Mouse (Mus musculus) embryo, embryonic 10 days (tissue): ENCODE data around the gene Adamts7.

Experiments used
- DNase-seq: peaks from one replicate; pipeline ENCODE4 v3.0.0-alpha.2; 2015; ENCODE audit warnings: low spot score

Adamts7 gene

GRCm38 (mm10) chr9:90162243-90162925 lies 485 bp upstream of the Adamts7 start:
- DNase-seq: peak; percentile 68

- no peak for DNase-seq
These were observed 853 bp downstream of the Adamts7 start for GRCm38 (mm10) chr9:90163749-90164095.

- peak; percentile 10 for DNase-seq
These were observed 2.0 kb downstream of the Adamts7 start for GRCm38 (mm10) chr9:90164670-90165453.

GRCm38 (mm10) chr9:90165590-90165989 lies 2.7 kb downstream of the Adamts7 start:
- DNase-seq: no peak

GRCm38 (mm10) chr9:90166615-90167014 lies 3.7 kb downstream of the Adamts7 start:
- no peak for DNase-seq

- DNase-seq: no peak
These were observed 7.1 kb downstream of the Adamts7 start for GRCm38 (mm10) chr9:90169965-90170364.

GRCm38 (mm10) chr9:90171421-90171820 lies 8.6 kb downstream of the Adamts7 start:
- no peak for DNase-seq

- no peak for DNase-seq
These were observed 9.9 kb downstream of the Adamts7 start for GRCm38 (mm10) chr9:90172528-90173321.

GRCm38 (mm10) chr9:90173330-90173729 lies 10.5 kb downstream of the Adamts7 start:
- DNase-seq: no peak

- no peak for DNase-seq
These were observed 16.5 kb downstream of the Adamts7 start for GRCm38 (mm10) chr9:90179409-90179808.

GRCm38 (mm10) chr9:90181656-90182388 lies 19.0 kb downstream of the Adamts7 start:
- DNase-seq: no peak

- DNase-seq: no peak
These were observed 20.0 kb downstream of the Adamts7 start for GRCm38 (mm10) chr9:90182636-90183421.

GRCm38 (mm10) chr9:90183550-90183949 lies 20.7 kb downstream of the Adamts7 start:
- no peak for DNase-seq

- no peak for DNase-seq
These were observed 21.2 kb downstream of the Adamts7 start for GRCm38 (mm10) chr9:90184116-90184515.

GRCm38 (mm10) chr9:90185356-90185910 lies 22.6 kb downstream of the Adamts7 start:
- DNase-seq: no peak

GRCm38 (mm10) chr9:90188893-90189292 lies 26.0 kb downstream of the Adamts7 start:
- DNase-seq: no peak

- no peak for DNase-seq
These were observed 26.5 kb downstream of the Adamts7 start for GRCm38 (mm10) chr9:90189391-90189790.

- no peak for DNase-seq
These were observed 32.1 kb downstream of the Adamts7 start for GRCm38 (mm10) chr9:90195000-90195399.

- DNase-seq: no peak
These were observed 33.4 kb downstream of the Adamts7 start for GRCm38 (mm10) chr9:90196262-90196661.

- no peak for DNase-seq
These were observed 34.3 kb downstream of the Adamts7 start for GRCm38 (mm10) chr9:90197116-90197665.
